Mouse (Mus musculus): ENCODE measurements at regions not wholly inside any gene's neighbourhood (a gene's known extent, or its start where the extent isn't known, plus 50 kb on each side); places are given as distances from the start of the nearest gene placed in this dataset.

DNA sequence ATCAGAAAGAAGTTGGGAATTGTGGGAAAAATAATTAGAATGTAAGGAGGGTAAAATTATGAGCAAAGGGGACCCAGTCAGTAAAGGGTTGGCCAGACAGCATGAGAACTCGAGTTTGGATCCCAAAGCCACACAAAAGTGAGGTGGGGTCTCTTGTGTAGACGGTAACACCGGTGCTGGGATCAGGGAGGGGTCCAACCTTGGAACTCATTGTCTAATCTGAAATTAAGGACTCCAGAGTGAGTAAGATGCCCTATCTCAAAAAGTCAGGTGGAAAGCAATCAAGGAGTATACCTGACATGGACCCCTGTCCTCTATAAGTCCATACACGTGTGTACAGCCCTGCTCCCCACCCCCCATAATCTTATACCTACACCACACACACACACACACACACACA is 165.2 kb upstream of the Irf2bp2 start:
- TF ChIP-seq CTCF (IDR thresholded peaks at IDR 0.05; ENCODE audit: control insufficient read depth, insufficient read depth, insufficient read length) (no peak), MAX (IDR thresholded peaks at IDR 0.05) (no peak)
